Mouse (Mus musculus): ENCODE results near the gene Hmgb1.

The Hmgb1 gene

GRCm38 (mm10) chr5:148996709-148997037 lies 187.6 kb downstream of the Hmgb1 start:
- DNase-seq (ENCODE audit: low spot score): no peak

Measured in yolk sac, embryonic 10.5 days (tissue).